ENCODE assay signal across 22 mouse cellular contexts in the genomic region with DNA sequence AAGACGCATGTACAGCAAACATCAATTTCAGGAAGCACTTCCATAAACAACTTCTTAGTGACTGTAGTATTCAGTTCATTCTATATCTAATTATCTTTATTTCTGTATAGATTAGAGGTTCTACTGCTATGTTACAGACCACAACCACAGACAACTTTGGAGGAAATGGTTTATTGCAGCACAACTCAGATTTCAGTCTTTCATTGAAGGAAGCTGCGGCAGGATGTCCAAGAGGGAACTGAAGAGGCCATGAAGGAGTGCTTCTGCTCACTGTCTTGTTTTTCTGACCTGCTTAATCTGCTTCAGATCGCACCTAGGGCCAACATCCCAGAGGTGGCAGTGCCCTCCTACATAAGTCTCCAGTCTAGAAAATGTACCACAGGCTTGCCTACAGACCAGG.
DNase-seq lines count a peak whose midpoint lies in the region; ATAC-seq and TF ChIP-seq lines count a peak whose summit lies in the region.
"Had no signal": no experiment of that assay in that cellular context is flagged by ENCODE, and none has a peak within 500 bp of the region (broad histone marks: within the 10 kb centered on the region; RNA-seq: fewer than 3 reads in every experiment).

No protein-coding gene starts in this region.

- H3K4me1 ChIP-seq in heart, adult 2 months (ENCODE audit: control insufficient read depth, insufficient read depth, low read length), result no peaks in the 10 kb centered on the region
- H3K4me1 ChIP-seq: embryonic facial prominence, embryonic 13.5 days; forebrain, embryonic 12.5 days; heart, embryonic 13.5 days; hindbrain, embryonic 13.5 days had no signal

- H3K36me3 ChIP-seq in heart, adult 2 months (ENCODE audit: control insufficient read depth, insufficient read depth, low read length), result no peaks in the 10 kb centered on the region
- H3K36me3 ChIP-seq: embryonic facial prominence, embryonic 13.5 days; forebrain, embryonic 12.5 days; heart, embryonic 13.5 days; hindbrain, embryonic 13.5 days had no signal

- TF ChIP-seq POLR2A in heart, adult 2 months (IDR thresholded peaks at IDR 0.05; ENCODE audit: insufficient read depth, low read depth, low read length), result no peak

- TF ChIP-seq EP300 in heart, adult 2 months (IDR thresholded peaks at IDR 0.05; ENCODE audit: insufficient read depth, low read depth, low read length), result no peak

- no peak overlapping the region for H3K9ac ChIP-seq in heart, adult 2 months (ENCODE audit: low read depth, low read length)
- H3K9ac ChIP-seq: embryonic facial prominence, embryonic 13.5 days; forebrain, embryonic 12.5 days; heart, embryonic 13.5 days; hindbrain, embryonic 13.5 days had no signal

- no peaks in the 10 kb centered on the region; the same call in 1 of the 2 replicates for H3K79me2 ChIP-seq in heart, adult 2 months (replicated peaks; ENCODE audit: control insufficient read depth, insufficient read depth, low read length)

- WGBS in heart, adult 2 months, result 82% methylated on average over 3 of the region's 3 CpGs

- ATAC-seq in common myeloid progenitor, adult 5-6 weeks (replicated peaks; ENCODE audit: low read depth, poor library complexity, severe bottlenecking), result peak; percentile 93
- peak; percentile 76 for ATAC-seq in megakaryocyte progenitor cell, adult 5-6 weeks (replicated peaks; ENCODE audit: poor library complexity)
- ATAC-seq: forebrain, embryonic 16.5 days; hindbrain, postnatal 0 days had no signal

- DNase-seq in layer of hippocampus, adult 2 months (ENCODE audit: low spot score in 2 of 2), result no peak
- no peak for DNase-seq in layer of hippocampus, adult 11-12 months (ENCODE audit: low spot score)
- peak; percentile 69 for DNase-seq in 416B (ENCODE audit: low read depth)
- DNase-seq in heart, adult 2 months, result no peak
- DNase-seq in adrenal gland, postnatal 25 days, result no peak
- no peak for DNase-seq in spleen, postnatal 14 days (ENCODE audit: low spot score in 2 of 2)
- DNase-seq: adrenal gland, adult 2 months; adrenal gland, postnatal 36 days; cerebellum, adult 11 months; cerebellum, adult 9-10 months; cerebellum, postnatal 25 days; gastrocnemius, postnatal 14 days; heart, postnatal 4 days had no signal

- H3K27me3 ChIP-seq in heart, adult 2 months (ENCODE audit: control insufficient read depth, insufficient read depth, low read length), result no peaks in the 10 kb centered on the region
- H3K27me3 ChIP-seq: CH12.LX; embryonic facial prominence, embryonic 13.5 days; forebrain, embryonic 12.5 days; heart, embryonic 13.5 days; hindbrain, embryonic 13.5 days had no signal

- no peak overlapping the region for H3K4me3 ChIP-seq in layer of hippocampus, adult 2 months
- no peak overlapping the region for H3K4me3 ChIP-seq in heart, adult 2 months
- H3K4me3 ChIP-seq: embryonic facial prominence, embryonic 13.5 days; forebrain, embryonic 12.5 days; heart, embryonic 13.5 days; hindbrain, embryonic 13.5 days had no signal

- intact Hi-C loops in heart, adult 2 months (cut with DNase I), result no loop called here

- 0 out of 2 replicates have a peak, but pooled peaks have one; percentile 7 for TF ChIP-seq CTCF in layer of hippocampus, adult 2 months (conservative IDR thresholded peaks at IDR 0.05)
- no peak for TF ChIP-seq CTCF in heart, adult 2 months (IDR thresholded peaks at IDR 0.05)

- no peak overlapping the region for H3K27ac ChIP-seq in layer of hippocampus, adult 2 months
- H3K27ac ChIP-seq in heart, adult 2 months, result no peak overlapping the region
- H3K27ac ChIP-seq: forebrain, embryonic 12.5 days; heart, embryonic 13.5 days; hindbrain, embryonic 13.5 days; hindbrain, postnatal 0 days had no signal
